Mouse (Mus musculus) testis, postnatal 14 days (tissue): ENCODE results near the gene Adamts4.
A peak's percentile ranks its signal among the peaks of the same experiment; 100 is the strongest.
"Not testable (repeated sequence)": the region's sequence is repeated elsewhere in the genome, so short reads cannot be mapped to it uniquely, and the experiment has no call there.

Source experiments
- DNase-seq: peaks from one replicate; pipeline ENCODE4 v3.0.0; 2021; ENCODE audit warnings: low spot score

Adamts4 gene

GRCm38 (mm10) chr1:171231844-171232243, 18.4 kb upstream of the Adamts4 start:
- no peak for DNase-seq

DNA sequence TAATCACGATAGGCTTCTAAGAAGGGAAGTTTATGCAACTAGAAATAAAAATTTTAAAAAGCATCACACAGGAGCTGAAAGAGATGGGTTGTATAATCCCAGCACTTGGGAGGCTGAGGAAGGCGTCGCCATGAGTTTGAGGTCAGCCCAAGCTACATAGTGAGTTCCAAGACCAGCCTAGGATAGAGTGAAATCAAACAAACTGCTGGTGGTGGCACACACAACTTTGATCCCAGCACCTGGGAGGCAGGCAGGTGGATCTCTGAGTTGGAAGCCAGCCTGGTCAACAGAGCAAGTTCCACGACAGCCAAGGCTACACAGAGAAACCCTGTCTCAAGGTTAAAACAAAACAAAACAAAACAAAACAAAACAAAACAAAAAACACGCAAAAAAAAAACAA, 17.9 kb upstream of the Adamts4 start:
- no peak for DNase-seq

DNA sequence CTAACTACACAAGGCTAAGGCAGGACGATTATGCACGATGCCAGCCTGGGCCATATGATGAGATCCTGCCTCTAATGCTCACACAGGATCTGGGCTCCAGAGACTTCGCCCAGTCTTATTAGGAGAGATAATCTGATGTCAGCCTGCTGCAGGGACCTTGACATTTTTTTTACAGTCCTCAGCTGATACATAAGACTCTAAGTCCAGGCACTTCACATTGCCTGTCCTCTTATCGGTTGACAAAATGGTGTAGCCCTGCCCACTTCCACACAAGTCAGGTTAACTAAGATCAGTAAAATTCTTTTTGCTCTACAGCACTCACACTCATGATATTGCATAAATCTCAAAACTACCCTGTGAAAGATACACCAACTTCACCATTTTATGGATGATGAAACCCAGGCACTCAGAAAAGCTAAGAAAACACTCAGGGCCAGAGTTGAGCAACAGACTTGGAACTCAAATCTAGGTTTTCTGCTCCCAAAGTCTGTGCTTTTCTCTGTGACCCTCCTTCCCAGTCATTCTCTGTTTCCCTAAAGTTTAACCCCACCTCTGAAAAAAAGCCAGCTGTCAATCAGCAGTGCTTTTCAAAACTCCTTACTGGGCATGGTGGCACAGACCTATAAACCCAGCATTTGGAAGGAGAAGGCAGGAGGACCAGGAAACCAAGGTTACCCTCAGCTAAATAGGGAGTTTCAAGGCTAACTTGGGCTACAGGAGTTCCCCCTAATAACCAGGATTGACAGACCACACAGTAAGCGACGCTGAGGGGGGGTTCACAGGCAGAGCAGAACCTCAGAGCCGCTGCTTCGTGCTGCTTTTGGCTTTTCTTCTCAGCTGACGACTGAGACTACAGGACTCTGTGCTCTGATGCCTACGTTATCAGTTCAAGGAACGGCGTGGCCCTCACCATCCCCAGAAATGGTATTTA, 17.2 kb upstream of the Adamts4 start:
- peak; percentile 47 for DNase-seq

DNA sequence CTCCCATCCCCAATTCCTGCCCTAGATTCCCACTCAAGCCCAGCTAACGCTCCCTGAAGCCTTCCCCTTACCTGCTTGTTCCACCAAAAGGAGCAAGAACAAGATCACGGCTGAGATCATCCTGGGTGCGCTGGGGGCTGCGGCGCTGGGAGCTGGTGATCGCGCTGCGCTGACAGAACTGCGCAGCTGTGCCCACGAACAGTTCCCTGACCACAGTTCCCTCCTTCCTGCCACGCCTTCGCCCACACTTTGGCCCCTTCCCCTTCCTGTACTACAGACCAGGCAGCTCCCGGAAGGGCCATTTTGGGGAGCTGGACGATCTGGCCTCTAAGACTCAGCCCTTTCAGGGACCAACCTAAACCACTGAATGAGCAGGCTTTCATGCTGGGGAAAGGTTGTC, 16.1 kb upstream of the Adamts4 start, which contains the start of gene Fcer1g:
Gene Fcer1g (minus strand): TSS at position 240 of the 400 bp plus-strand sequence.
- DNase-seq = no peak

GRCm38 (mm10) chr1:171234538-171234937, 15.7 kb upstream of the Adamts4 start:
- no peak for DNase-seq

- DNase-seq = no peak
These were observed 14.4 kb upstream of the Adamts4 start for GRCm38 (mm10) chr1:171235791-171236190.

DNA sequence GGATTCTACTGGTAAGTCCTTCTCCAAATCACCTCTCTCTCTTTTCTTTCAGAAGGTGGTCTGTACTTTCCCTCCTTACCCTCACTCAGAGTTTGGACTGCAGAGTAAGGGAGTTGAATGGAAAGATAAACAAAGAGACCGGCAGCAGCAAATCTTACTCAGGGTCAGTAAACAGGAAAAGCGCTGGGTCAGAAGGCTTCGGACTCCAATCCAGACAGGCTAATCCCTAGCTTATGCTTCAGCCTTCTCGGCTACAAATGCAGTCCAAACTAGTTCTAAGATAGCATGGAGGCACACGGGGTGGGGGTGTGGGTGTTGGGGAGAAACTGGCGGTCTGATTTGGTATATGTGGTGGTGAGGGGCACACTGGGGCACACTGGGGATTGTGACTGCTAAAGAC, 12.8 kb upstream of the Adamts4 start:
- no peak for DNase-seq

DNA sequence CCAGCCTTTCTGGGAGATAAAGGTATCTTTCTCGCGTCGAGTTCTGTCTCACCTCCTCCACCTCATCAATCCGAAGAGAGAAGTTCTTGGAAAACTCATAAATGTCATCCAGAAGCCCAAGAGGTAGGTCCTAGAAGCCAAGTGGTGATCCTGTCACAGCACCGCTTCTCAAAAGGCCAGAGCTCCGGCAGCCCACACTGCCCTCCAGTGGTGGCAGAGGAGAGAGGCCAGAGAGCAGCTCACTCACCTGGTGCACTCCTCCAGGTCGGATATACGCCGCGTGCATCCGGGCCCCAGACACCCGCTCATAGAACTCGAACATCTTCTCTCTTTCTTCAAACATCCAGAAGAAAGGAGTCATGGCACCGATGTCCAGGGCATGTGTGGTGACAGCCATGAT, 11.8 kb upstream of the Adamts4 start:
- DNase-seq = no peak

DNA sequence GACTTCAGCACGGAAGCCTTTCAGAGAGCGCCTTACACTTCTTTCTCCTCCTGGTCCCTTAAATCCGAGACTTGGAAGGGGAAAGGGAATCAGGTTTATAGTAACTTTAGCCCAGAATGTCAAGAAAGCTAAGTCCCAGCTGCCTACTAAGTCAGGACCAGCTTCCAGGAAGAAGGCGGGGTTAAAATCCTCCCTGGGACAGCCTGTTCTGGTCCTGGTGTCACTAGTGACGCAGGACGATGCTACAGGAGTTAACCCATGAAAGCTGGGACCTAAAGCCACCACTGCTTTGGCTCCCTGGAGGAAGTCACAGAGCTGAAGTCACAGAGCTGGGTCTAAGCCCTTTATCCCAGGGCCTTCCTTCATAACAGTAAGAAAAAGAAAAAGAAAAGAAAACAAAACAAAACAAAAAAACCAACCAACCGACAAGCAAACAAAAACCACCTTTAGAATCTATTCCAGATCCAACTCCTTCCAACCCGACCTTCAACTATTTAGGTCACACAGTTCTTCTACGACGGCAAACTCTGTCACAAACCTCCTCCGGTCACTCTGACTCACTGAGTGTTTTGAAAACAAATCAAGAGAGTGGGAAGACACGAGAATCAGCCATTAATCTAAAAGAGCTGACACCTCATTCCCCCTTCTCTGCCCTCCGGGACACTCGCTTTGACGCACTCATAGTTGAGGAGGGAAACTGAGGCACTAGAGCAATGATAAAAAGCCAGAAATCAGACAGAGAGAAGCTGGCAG, 10.1 kb upstream of the Adamts4 start:
- no peak for DNase-seq

GRCm38 (mm10) chr1:171240911-171241310, 9.3 kb upstream of the Adamts4 start:
- no peak for DNase-seq

GRCm38 (mm10) chr1:171241952-171242351, 8.3 kb upstream of the Adamts4 start:
- DNase-seq = not testable (repeated sequence)

GRCm38 (mm10) chr1:171245353-171245752, 4.9 kb upstream of the Adamts4 start:
- DNase-seq = no peak

- DNase-seq = peak; percentile 97
These were observed 3.3 kb upstream of the Adamts4 start for GRCm38 (mm10) chr1:171246709-171247452.

- no peak for DNase-seq
These were observed 2.8 kb upstream of the Adamts4 start for GRCm38 (mm10) chr1:171247453-171247841.

GRCm38 (mm10) chr1:171247916-171248315, 2.3 kb upstream of the Adamts4 start:
- DNase-seq = no peak

DNA sequence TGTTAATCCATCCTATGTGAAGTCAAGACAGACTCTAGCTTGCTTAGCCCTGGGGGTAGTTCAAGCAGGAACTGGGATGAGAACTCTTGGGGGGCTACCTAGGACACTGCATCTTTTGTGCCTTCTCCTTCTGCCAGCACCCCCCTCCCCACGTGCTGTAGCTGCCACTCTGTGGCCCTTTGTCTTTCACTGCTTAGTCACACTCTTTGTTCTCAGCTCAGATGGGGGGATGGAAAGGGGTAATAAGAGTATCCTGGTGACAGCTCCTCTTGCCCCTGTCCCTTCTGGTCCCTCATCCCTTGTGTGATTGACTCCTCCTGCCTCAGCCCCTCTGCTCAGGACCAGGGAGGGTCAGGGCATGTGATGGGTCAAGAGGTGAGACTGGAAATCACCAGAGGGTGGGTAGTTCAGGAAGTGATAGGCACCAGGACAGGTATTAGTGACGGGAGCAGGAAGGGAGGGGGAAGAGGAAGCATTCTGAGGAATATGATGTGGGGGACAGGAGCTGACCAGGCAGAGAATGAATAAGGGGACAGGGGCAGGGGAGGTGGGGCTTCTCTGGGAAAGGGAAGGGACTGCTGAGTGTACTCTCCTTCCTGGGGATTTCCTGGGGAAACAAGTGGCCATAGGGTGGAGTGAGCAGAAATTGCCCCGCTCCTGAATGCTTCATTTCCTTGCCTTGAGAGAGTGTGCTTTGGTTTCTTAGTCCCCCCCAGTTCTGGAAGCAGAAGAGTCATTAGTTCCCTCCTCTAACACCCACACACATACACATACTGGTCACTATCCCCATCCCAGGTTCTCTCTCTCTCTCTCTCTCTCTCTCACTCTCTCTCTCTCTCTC, 1.6 kb upstream of the Adamts4 start:
- no peak for DNase-seq

DNA sequence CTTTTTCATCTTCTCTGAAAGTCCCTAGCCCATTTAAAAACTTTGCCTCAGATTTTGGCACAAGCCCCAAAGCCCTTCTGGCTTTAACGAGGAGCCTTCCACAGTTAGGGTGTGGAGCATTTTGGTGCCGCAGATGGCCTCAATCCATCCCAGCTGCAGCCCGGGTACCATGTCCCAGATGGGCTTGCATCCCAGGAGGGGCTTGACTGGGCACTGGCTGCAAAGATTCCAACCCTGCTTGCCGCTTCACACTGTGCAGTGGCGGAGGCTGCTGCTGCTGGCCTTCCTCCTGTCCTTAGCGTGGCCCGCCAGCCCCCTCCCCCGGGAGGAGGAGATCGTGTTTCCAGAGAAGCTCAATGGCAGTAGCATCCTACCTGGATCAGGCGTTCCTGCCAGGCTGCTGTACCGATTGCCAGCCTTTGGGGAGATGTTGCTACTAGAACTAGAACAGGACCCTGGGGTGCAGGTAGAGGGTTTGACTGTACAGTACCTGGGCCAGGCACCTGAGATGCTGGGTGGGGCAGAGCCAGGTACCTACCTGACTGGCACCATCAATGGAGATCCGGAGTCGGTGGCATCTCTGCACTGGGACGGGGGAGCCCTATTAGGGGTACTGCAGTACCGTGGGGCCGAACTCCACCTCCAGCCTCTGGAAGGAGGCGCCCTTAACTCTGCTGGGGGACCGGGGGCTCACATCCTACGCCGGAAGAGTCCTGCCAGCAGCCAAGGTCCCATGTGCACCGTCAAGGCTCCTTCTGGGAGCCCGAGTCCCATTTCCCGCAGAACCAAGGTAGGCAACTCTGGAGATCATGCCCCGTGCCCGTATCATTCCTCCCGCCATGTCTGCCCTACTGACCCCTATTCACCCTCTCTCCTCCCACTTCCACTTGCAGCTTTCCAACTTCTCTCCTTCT, 716 bp downstream of the Adamts4 start, which contains the start of gene Ndufs2:
Gene Ndufs2 (minus strand): TSS at position 709 of the 914 bp plus-strand sequence.
- no peak for DNase-seq

DNA sequence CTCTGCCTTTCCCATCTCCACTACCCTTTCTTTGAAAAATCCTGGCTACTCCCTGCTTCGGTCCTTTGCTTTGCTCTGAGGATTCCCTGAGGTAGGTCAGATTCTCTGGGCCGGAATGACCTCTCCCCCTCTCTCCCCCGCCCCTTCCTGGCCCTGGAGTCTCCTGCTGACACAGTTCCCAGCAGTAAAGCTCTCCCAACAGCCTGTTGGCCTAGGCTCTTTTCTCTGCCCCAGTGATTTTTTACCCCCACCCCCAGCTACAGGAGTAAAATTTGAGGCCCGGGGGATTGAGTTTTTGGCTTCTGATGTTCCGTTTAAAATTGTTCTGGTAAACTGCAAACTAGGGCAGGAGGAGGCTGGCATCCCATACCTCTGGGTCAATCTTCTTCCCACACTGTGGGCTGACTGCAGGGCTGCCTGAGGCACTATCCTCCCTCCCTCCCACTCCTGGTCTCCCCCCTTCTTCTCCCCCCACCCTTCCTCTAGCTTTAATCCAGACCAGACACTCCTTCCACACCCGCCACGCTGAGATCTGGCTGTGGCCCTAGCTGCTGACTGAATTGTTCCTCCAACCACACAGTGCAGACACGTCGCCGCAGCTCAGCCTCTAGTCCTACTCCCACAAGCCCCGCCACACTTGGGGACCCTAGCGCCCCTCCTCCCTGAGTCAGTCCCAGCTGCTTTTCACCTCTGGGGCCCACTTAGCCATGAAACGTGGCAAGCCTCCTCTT, 1.5 kb downstream of the Adamts4 start:
- no peak for DNase-seq

DNA sequence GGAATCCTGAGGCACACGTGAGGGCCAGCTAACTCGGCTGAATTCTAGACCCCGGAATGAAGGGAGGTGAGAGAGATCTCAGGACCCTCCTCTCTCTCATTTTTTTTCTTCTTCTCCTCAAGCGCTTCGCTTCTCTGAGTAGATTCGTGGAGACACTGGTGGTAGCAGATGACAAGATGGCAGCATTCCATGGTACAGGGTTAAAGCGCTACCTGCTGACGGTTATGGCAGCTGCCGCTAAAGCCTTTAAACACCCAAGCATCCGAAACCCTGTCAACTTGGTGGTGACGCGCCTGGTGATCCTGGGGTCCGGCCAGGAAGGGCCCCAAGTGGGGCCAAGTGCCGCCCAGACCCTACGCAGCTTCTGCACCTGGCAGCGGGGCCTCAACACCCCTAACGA, 2.2 kb downstream of the Adamts4 start:
- no peak for DNase-seq
